Mouse (Mus musculus) liver, embryonic 14.5 days (tissue): ENCODE results near the gene Sh3bgrl.

ENCODE experiments used
- CTCF ChIP-seq: IDR thresholded peaks from 2 replicates; pipeline ENCODE4 v1.5.1; 2016; ENCODE audit warnings: antibody characterized with exemption, low read depth, control low read depth
- EP300 ChIP-seq: IDR thresholded peaks from 2 replicates; pipeline ENCODE4 v1.6.1; 2016; ENCODE audit warnings: antibody characterized with exemption, low read depth

- TF ChIP-seq EP300 = no peak
- TF ChIP-seq CTCF = peak; percentile 9; the same call in 1 of the 2 replicates
Observed at GRCm38 (mm10) chrX:109238163-109238562, 143.0 kb downstream of the Sh3bgrl start.
